Mouse (Mus musculus) spleen, adult 2 months (tissue): Measurements from ENCODE around the gene Rps6kc1.

ENCODE experiments used
- CTCF ChIP-seq: fragments of 200-500 bp; IDR thresholded peaks from 2 replicates; pipeline ENCODE4 v1.5.1; 2011; ENCODE audit warnings: mild to moderate bottlenecking, inconsistent platforms; ENCODE audit not compliant: insufficient read depth, insufficient read length, insufficient replicate concordance; ENCODE audit errors: extremely low read depth
- POLR2A ChIP-seq: fragments of 200-500 bp; IDR thresholded peaks from 2 replicates; pipeline ENCODE4 v1.6.1; 2011; ENCODE audit warnings: low read depth, low read length, inconsistent platforms

DNA sequence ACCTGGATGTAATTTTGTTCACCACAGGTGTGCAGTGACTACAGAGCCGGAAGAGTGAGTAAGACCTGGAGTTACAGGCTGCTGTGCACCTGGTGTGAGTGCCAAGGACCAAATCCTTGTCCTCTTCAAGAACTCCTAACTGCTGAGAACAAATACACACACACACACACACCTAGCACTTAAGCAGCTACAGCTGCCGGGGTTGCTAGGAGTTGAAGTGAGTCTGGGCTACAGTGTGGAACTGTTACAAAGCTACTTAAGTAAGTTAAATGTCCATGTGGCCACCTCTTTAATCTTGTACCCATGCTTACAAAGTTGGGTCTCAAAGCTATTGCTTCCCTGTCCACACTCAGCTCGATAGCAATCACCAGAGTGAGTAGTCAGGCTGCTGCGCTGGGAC is 25.6 kb downstream of the Rps6kc1 start:
- TF ChIP-seq POLR2A (no peak), CTCF (no peak)
